Mouse (Mus musculus): ENCODE measurements around the gene 1600014C23Rik. TPM values are rescaled to one million over a fixed set of nuclear protein-coding genes. Genes with fewer than 3 reads are reported as not detected.
A peak's percentile ranks its signal among the peaks of the same experiment; 100 is the strongest.

1600014C23Rik gene
- total and polyA plus RNA-seq, 2 experiments from 2014 or later: 0.51 TPM; not detected in 1

DNA sequence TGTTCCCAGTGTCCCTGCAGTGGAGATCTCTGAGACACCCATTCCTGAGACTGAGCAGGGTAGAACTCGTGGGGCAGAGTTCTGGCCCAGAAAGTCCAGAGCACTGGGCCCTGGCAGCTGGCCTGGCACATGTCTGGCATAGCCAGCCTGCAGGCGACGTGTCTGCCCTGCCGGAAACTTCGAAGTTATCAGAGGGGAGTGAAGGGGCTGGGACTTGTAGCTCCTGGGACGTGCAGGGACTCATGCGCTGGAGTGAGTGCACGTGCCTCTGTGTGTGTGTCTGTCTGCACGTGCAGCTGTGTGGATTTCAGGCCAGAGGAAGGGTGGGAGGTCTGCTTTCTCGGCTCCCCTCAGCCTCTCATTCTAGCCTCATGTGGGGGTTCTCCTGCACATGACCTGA lies 4.3 kb downstream of the 1600014C23Rik start:
- Histone ChIP-seq H3K4me2 (ENCODE audit: low read depth, low read length) (no peak overlapping the region), H3K27me3 (ENCODE audit: insufficient read depth, low read length) (no peaks in the 10 kb centered on the region), H3K9ac (replicated peaks; ENCODE audit: low read length) (no peak overlapping the region), H3K9me3 (ENCODE audit: low read length) (no peaks in the 10 kb centered on the region), H3K4me3 (ENCODE audit: low read length) (no peak overlapping the region), H3K36me3 (ENCODE audit: insufficient read depth, low read length) (no peaks in the 10 kb centered on the region), H3K27ac (no peak overlapping the region), H3K4me1 (ENCODE audit: insufficient read depth, low read length) (peaks cover 5% of the 10 kb centered on the region; the same call in 1 of the 2 replicates)
- ATAC-seq: no peak
- WGBS: 51% methylated on average over 10 of the region's 10 CpGs
- no peak for DNase-seq (ENCODE audit: low spot score)
- TF ChIP-seq CTCF (IDR thresholded peaks at IDR 0.05; ENCODE audit: low read depth): no peak

- Histone ChIP-seq H3K36me3 (ENCODE audit: insufficient read depth, low read length) (no peaks in the 10 kb centered on the region), H3K4me2 (ENCODE audit: low read depth, low read length) (no peak overlapping the region)
These were observed 5.5 kb downstream of the 1600014C23Rik start for GRCm38 (mm10) chr17:45727983-45728723.

DNA sequence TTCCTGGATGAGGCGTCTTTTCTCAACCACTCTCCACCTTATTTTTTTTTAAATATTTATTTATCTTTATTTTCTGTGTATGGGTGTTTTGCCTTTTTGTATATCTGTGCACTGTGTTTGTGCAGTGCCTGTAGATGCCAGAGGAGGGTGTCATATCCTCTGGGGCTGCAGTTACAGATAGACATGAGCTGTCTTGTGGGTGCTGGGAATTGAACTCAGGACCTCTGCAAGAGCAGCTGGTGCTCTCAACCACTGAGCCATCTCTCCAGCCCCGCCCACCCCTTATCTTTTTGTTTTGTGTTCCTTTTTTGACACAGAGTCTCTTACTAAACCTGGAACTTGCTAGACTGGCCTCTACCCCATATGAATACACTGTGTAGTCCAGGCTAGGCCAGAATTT lies 6.2 kb downstream of the 1600014C23Rik start:
- no peak for ATAC-seq
- 0 out of 2 replicates have a peak, but pooled peaks cover 4% of the 10 kb centered on the region for H3K4me1 ChIP-seq (ENCODE audit: insufficient read depth, low read length)
- TF ChIP-seq CTCF (IDR thresholded peaks at IDR 0.05; ENCODE audit: low read depth): no peak
- DNase-seq (ENCODE audit: low spot score): no peak
- no peaks in the 10 kb centered on the region for H3K27me3 ChIP-seq (ENCODE audit: insufficient read depth, low read length)
- H3K9ac ChIP-seq (replicated peaks; ENCODE audit: low read length): no peak overlapping the region
- H3K4me2 ChIP-seq (ENCODE audit: low read depth, low read length): no peak overlapping the region
- no peaks in the 10 kb centered on the region for H3K9me3 ChIP-seq (ENCODE audit: low read length)
- H3K36me3 ChIP-seq (ENCODE audit: insufficient read depth, low read length): no peaks in the 10 kb centered on the region
- 81% methylated on average over 2 of the region's 2 CpGs for WGBS
- no peak overlapping the region for H3K27ac ChIP-seq
- no peak overlapping the region for H3K4me3 ChIP-seq (ENCODE audit: low read length)

More at GRCm38 (mm10) chr17:45727983-45728723, 5.5 kb downstream of the 1600014C23Rik start:
- Histone ChIP-seq H3K27me3 (ENCODE audit: insufficient read depth, low read length) (no peaks in the 10 kb centered on the region), H3K4me1 (ENCODE audit: insufficient read depth, low read length) (0 out of 2 replicates have a peak, but pooled peaks cover 4% of the 10 kb centered on the region), H3K27ac (no peak overlapping the region), H3K4me3 (ENCODE audit: low read length) (no peak overlapping the region), H3K9me3 (ENCODE audit: low read length) (no peaks in the 10 kb centered on the region), H3K9ac (replicated peaks; ENCODE audit: low read length) (no peak overlapping the region)
- no peak for TF ChIP-seq CTCF (IDR thresholded peaks at IDR 0.05; ENCODE audit: low read depth)
- 59% methylated on average over 8 of the region's 8 CpGs for whole genome bisulfite sequencing
- ATAC-seq (no peak), DNase-seq (ENCODE audit: low spot score) (no peak)

DNA sequence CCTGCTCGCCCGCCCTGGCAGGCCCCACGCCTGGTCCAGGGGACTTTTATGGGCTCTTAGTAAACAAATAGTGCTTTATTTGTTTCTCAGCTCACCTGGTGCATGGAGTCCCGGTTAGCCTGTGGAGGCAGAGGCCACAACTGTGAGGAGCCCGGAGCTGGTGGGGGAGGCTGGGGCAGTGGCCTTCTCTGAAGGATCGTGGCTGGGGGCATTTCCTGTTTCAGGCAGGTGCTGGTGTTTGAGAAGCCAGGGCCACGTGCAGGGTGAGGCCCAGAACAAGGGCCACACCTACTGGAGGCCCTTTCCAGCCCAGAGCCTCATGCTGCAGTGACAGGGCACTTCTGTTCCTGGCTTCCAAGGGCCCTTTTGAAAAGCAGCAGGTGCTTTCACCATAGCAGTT lies 7.4 kb downstream of the 1600014C23Rik start:
- ATAC-seq (no peak), DNase-seq (ENCODE audit: low spot score) (no peak)
- no peak overlapping the region for H3K4me3 ChIP-seq (ENCODE audit: low read length)
- H3K4me1 ChIP-seq (ENCODE audit: insufficient read depth, low read length): 0 out of 2 replicates have a peak, but pooled peaks cover 4% of the 10 kb centered on the region
- H3K27ac ChIP-seq: no peak overlapping the region
- H3K9ac ChIP-seq (replicated peaks; ENCODE audit: low read length): no peak overlapping the region
- 73% methylated on average over 7 of the region's 7 CpGs for WGBS
- no peak overlapping the region for H3K4me2 ChIP-seq (ENCODE audit: low read depth, low read length)
- no peaks in the 10 kb centered on the region for H3K9me3 ChIP-seq (ENCODE audit: low read length)
- no peak for TF ChIP-seq CTCF (IDR thresholded peaks at IDR 0.05; ENCODE audit: low read depth)
- no peaks in the 10 kb centered on the region for H3K27me3 ChIP-seq (ENCODE audit: insufficient read depth, low read length)
- no peaks in the 10 kb centered on the region for H3K36me3 ChIP-seq (ENCODE audit: insufficient read depth, low read length)

- Histone ChIP-seq H3K4me2 (ENCODE audit: low read depth, low read length) (no peak overlapping the region; the same call in 1 of the 2 replicates), H3K4me3 (ENCODE audit: low read length) (no peak overlapping the region), H3K4me1 (ENCODE audit: insufficient read depth, low read length) (0 out of 2 replicates have a peak, but pooled peaks cover 4% of the 10 kb centered on the region), H3K9ac (replicated peaks; ENCODE audit: low read length) (no peak overlapping the region), H3K36me3 (ENCODE audit: insufficient read depth, low read length) (no peaks in the 10 kb centered on the region), H3K9me3 (ENCODE audit: low read length) (no peaks in the 10 kb centered on the region), H3K27ac (peak overlapping the region; percentile 79; the same call in 1 of the 2 replicates), H3K27me3 (ENCODE audit: insufficient read depth, low read length) (no peaks in the 10 kb centered on the region)
- DNase-seq (ENCODE audit: low spot score) (no peak), ATAC-seq (peak; percentile 24; the same call in 1 of the 2 replicates)
- no peak for TF ChIP-seq CTCF (IDR thresholded peaks at IDR 0.05; ENCODE audit: low read depth)
- WGBS: 85% methylated on average over 10 of the region's 10 CpGs
These were observed 9.1 kb downstream of the 1600014C23Rik start for GRCm38 (mm10) chr17:45724574-45724921.

- peak overlapping the region; percentile 50 for H3K4me3 ChIP-seq (ENCODE audit: low read length)
- peak overlapping the region; percentile 80 for H3K4me2 ChIP-seq (ENCODE audit: low read depth, low read length)
- ATAC-seq (peak; percentile 60), DNase-seq (ENCODE audit: low spot score) (peak; percentile 94)
- TF ChIP-seq CTCF (IDR thresholded peaks at IDR 0.05; ENCODE audit: low read depth): peak; percentile 100
- peak overlapping the region; percentile 79 for H3K27ac ChIP-seq
- no peaks in the 10 kb centered on the region for H3K9me3 ChIP-seq (ENCODE audit: low read length)
- H3K9ac ChIP-seq (replicated peaks; ENCODE audit: low read length): peak overlapping the region; percentile 62
- H3K4me1 ChIP-seq (ENCODE audit: insufficient read depth, low read length): 0 out of 2 replicates have a peak, but pooled peaks cover 4% of the 10 kb centered on the region
- H3K27me3 ChIP-seq (ENCODE audit: insufficient read depth, low read length): no peaks in the 10 kb centered on the region
- WGBS: 3% methylated on average over 25 of the region's 25 CpGs
- no peaks in the 10 kb centered on the region for H3K36me3 ChIP-seq (ENCODE audit: insufficient read depth, low read length)
These were observed 9.7 kb downstream of the 1600014C23Rik start for GRCm38 (mm10) chr17:45723732-45724573.
